Mouse (Mus musculus): ENCODE results near the gene Hdac11.

DNA sequence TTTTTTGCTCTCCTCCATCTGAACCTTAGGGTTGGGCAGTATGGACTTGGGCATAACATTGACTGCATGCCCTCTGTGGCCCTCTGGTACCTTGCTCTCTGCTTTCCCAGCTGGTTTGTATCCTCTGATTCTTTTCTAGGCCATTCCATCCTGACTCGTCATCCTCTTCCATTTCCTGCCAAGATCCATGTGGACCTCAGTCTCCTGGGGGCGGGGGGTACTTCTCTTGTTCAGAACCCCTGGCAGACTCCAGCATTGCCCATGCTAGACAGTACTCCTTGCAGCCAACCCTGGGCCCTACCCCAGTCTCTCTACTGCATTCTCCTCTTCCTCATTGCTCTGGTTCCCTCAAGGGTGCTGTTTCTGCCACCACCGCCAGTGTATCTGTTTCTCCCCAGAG, 36.0 kb downstream of the Hdac11 start:
- TF ChIP-seq GATA1 (IDR thresholded peaks at IDR 0.05; ENCODE audit: borderline replicate concordance, low read length) = no peak
- no peak for TF ChIP-seq FLI1 (IDR thresholded peaks at IDR 0.05; ENCODE audit: low read length)

All from megakaryocyte, embryonic 14.5 days (primary cell).